Mouse (Mus musculus): ENCODE measurements around the gene Lrrc8a. TPM values are rescaled to one million over a fixed set of nuclear protein-coding genes. Genes with fewer than 3 reads are reported as not detected.

Gene Lrrc8a
- polyA plus RNA-seq, 1 experiment from 2014 or later = 22.8 TPM

DNA sequence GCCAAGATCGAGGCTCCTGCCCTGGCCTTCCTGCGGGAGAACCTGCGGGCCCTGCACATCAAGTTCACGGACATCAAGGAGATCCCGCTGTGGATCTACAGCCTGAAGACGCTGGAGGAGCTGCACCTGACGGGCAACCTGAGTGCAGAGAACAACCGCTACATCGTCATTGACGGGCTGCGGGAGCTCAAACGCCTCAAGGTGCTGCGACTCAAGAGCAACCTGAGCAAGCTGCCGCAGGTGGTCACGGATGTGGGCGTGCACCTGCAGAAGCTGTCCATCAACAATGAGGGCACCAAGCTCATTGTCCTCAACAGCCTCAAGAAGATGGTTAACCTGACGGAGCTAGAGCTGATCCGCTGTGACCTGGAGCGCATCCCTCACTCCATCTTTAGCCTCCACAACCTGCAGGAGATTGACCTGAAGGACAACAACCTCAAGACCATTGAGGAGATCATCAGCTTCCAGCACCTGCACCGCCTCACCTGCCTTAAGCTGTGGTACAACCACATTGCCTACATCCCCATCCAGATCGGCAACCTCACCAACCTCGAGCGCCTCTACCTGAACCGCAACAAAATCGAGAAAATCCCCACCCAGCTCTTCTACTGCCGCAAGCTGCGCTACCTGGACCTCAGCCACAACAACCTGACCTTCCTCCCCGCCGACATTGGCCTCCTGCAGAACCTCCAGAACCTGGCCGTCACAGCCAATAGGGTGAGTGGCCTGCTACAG is 19.3 kb downstream of the Lrrc8a start:
- Histone ChIP-seq H3K4me3 (replicated peaks) (no peak overlapping the region), H3K27me3 (no peaks in the 10 kb centered on the region), H3K9me3 (no peaks in the 10 kb centered on the region), H3K4me1 (peaks cover 2% of the 10 kb centered on the region; the same call in 1 of the 2 replicates), H3K27ac (no peak overlapping the region), H3K9ac (no peak overlapping the region), H3K4me2 (no peak overlapping the region), H3K36me3 (replicated peaks) (peaks cover 93% of the 10 kb centered on the region)
- 97% methylated on average over 30 of the region's 30 CpGs for WGBS
- no peak for ATAC-seq (ENCODE audit: low FRiP score)

DNA sequence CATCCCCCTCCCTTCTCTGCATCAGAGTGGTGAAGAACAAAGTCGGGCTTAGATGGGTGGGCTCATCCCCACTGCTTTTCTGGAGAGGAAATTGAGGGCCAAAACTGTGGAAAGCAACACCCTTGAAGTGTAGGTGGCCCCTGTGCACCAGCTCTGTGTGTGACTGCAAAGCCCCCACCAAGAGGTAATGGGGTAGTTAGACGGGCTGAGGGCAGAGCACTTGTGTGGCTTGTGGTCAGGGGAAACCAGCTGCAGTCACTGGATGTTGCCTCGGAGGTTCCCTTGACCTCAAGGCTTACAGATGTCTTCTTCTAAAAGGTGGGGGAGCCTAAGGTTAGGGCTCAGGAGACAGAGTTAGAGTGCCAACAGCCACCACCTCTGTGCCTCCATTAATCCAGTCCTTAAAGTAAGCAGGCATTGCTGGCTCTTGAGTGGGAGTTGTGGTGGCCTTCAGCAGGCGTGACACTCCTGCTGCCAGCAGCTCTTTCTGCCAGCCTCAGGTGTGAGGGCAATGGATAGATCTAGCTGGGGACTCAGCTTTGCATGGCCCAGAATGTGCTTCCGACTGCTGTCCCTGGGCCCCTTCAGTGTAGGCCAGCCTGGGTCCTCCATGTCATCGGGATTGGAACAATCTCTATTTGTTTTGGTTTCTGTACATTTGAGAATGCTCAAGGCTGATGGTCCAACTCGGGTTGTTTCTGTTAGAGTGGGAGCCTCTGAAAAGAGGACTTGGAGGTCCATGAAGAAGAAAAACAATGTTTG is 20.4 kb downstream of the Lrrc8a start:
- Histone ChIP-seq H3K36me3 (replicated peaks) (peaks cover 93% of the 10 kb centered on the region), H3K27me3 (no peaks in the 10 kb centered on the region), H3K27ac (no peak overlapping the region), H3K9ac (no peak overlapping the region), H3K4me2 (no peak overlapping the region), H3K9me3 (no peaks in the 10 kb centered on the region), H3K4me1 (no peaks in the 10 kb centered on the region), H3K4me3 (replicated peaks) (no peak overlapping the region)
- 91% methylated on average over 7 of the region's 7 CpGs for WGBS
- ATAC-seq (ENCODE audit: low FRiP score) = no peak

DNA sequence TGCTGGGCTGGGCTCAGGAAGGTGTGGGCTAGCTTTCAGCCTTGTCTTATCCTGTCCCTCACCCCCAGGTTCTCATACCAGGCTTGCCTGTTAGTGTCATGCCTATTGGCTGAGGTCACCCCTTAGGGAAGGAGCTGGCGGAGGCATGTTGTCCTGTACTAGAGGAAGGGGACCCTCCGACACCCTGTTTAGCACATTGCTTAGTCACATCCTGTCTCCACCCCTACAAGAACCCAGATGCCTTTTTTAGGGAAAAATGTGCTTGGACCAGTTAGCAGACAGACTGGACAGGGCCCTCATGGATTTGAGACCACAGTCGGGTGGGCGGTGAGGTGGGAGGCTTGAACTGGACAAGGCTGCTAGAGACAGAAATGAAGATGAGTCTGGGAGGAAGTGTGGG is 21.1 kb downstream of the Lrrc8a start:
- Histone ChIP-seq H3K4me2 (no peak overlapping the region), H3K9ac (no peak overlapping the region), H3K36me3 (replicated peaks) (peaks cover 94% of the 10 kb centered on the region), H3K4me1 (peaks cover 4% of the 10 kb centered on the region), H3K4me3 (replicated peaks) (no peak overlapping the region), H3K9me3 (no peaks in the 10 kb centered on the region), H3K27me3 (no peaks in the 10 kb centered on the region), H3K27ac (no peak overlapping the region)
- ATAC-seq (ENCODE audit: low FRiP score) = no peak
- WGBS = 90% methylated on average over 4 of the region's 4 CpGs

DNA sequence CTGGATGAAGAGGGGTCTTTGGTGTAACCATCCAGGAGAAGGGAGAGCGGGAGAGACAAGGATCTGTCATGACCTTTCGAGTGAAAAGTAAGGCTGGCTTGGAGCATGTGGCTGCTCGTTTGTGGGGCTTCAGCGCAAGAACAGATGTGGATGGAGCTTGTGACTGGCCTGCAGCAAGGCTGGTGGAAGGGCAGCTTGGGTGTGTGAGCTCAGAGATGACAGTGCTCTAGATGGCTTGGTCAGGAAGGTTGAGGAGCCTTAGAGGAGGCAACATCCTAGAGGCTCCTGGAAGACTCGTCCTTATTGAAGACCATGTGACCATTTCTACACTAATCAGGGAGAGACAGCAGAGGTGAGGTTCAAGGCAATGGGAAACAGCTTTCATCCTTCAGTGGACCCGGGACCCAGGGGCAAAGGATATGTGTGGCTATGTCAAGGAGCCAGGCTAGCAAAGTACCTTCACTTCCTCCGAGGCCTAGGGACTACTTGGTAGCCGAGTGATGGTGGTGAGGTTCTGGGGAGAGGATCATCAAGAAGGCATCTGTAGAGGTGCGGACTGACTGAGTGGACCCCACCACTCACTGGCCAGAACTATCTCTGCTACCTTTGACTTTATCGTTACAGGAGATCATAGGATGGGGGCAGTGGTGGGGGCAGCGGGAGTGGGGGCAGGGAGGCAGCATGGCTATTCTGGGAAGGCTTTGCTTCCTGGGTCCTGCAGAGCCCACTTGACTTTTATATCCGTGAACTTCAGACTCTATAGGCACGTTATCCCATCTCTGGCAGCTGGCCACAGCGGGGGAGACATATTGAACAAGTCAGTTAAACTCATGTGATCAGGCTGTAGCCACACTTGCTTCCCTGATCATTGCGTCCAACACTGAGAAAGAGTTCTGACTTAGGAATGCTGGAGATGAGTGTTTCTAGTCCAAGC is 21.9 kb downstream of the Lrrc8a start:
- H3K27ac ChIP-seq = no peak overlapping the region
- 93% methylated on average over 15 of the region's 15 CpGs for WGBS
- H3K4me3 ChIP-seq (replicated peaks) = no peak overlapping the region
- H3K9me3 ChIP-seq = no peaks in the 10 kb centered on the region
- ATAC-seq (ENCODE audit: low FRiP score) = no peak
- H3K4me2 ChIP-seq = no peak overlapping the region
- peaks cover 4% of the 10 kb centered on the region for H3K4me1 ChIP-seq
- peaks cover 95% of the 10 kb centered on the region for H3K36me3 ChIP-seq (replicated peaks)
- H3K9ac ChIP-seq = no peak overlapping the region
- no peaks in the 10 kb centered on the region for H3K27me3 ChIP-seq

DNA sequence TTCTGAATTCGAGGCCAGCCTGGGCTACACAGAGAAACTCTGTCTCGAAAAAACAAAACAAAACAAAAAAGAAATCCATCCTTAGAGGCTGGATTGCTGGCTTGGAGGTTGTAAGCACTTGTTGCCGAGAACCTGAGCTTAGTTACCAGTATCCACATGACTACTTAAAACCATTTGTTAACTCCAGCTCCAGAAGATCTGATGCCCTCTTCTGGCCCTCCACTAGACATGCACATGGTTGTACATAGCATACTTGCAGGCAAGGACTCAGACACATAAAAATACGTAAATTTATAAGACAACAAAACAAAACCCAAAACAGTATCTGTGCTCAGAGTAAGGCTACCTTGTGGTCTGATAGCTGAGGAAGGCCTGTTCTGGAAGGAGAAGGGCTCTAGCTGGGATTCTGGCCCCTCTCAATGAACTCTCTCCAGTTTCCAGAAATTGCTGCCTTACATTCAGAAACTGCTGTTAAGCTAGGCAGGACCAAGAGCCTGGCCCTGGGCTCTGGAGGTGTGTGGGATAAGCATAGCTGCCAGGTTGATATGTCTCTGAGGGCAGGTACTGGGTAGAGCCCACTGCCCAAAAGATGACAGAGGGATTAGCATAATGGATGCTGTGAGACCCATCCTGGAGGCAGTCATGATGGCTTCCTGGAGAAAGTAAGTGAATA is 23.7 kb downstream of the Lrrc8a start:
- WGBS = 84% methylated on average over 4 of the region's 4 CpGs
- Histone ChIP-seq H3K27me3 (no peaks in the 10 kb centered on the region), H3K27ac (no peak overlapping the region), H3K9ac (no peak overlapping the region), H3K9me3 (no peaks in the 10 kb centered on the region), H3K4me2 (no peak overlapping the region), H3K4me3 (replicated peaks) (no peak overlapping the region), H3K36me3 (replicated peaks) (peaks cover 88% of the 10 kb centered on the region), H3K4me1 (peaks cover 15% of the 10 kb centered on the region)
- no peak for ATAC-seq (ENCODE audit: low FRiP score)

DNA sequence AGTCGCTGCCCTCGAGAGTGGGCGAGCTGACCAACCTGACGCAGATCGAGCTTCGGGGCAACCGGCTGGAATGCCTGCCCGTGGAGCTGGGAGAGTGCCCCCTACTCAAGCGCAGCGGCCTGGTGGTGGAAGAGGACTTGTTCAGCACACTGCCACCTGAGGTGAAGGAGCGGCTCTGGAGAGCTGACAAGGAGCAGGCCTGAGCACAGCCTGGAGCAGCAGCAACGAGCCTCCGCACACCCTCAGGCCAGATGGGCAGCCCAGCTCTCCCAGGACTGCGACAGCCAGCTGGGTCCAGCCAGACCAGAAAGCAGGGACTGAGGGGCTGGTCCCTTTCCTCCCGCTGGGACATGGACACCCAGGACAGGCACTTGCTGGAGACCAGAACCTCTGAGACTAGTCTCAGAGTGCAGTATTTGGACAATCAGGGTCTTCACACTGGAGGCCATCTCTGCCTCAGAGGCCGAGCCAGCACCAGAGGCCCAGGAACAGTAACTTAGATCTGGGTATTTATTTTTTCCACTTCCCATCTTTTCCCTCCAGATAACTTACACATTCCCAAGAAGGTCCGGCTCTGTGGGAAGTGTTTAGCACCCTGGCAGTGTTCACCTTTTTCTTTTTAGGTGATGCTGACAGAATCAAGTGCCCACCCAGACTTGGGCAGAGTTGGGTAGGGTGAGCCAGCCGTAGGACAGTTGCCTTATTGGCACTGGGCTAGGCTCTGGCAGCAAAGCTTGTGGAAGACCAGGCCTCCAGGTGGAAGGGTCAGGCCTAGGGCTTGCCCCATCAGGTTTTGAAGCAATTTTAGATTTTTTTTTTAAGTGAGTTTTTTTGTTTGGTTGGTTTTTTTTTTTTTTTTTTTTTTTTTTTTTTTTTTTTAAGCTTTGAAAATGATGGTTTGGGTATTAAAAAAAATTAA is 24.7 kb downstream of the Lrrc8a start:
- Histone ChIP-seq H3K36me3 (replicated peaks) (peaks cover 78% of the 10 kb centered on the region), H3K4me2 (no peak overlapping the region), H3K9me3 (no peaks in the 10 kb centered on the region), H3K27ac (0 out of 2 replicates have a peak overlapping the region, but pooled peaks have one; percentile 8), H3K4me1 (peaks cover 24% of the 10 kb centered on the region), H3K4me3 (replicated peaks) (no peak overlapping the region), H3K9ac (no peak overlapping the region), H3K27me3 (no peaks in the 10 kb centered on the region)
- ATAC-seq (ENCODE audit: low FRiP score) = no peak
- 95% methylated on average over 18 of the region's 18 CpGs for WGBS

DNA sequence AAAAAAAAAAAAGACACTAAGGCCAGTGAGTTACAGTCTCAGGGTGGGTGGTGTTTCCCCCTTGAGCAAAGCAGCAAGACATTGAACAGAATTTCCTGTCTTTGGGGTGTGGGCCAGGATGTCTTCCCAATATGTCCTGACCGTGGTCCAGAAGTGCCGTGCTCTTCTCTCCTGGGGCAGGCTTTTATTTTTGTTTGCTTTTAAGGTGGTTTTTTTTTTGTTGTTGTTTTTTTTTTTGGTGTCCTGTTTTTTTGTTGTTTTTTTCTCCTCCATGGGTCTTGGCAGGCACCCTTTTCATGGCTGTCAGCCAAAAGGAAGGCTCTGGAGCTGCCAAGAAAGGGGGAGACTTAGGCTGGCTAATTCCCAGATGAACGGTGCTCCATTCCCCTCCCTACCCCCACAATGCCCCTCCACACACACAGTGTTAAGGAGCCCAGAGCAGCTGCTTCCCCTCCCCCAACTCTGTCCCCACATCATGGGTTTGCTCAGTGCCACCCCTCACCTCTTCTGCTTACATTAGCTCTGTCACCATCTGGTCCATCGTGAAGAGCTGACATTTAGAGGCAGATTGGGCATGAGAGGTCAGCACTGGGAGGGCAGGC is 25.4 kb downstream of the Lrrc8a start:
- WGBS = 73% methylated on average over 4 of the region's 4 CpGs
- H3K27me3 ChIP-seq = no peaks in the 10 kb centered on the region
- H3K36me3 ChIP-seq (replicated peaks) = peaks cover 76% of the 10 kb centered on the region
- H3K27ac ChIP-seq = 0 out of 2 replicates have a peak overlapping the region, but pooled peaks have one; percentile 31
- no peak overlapping the region for H3K9ac ChIP-seq
- peaks cover 24% of the 10 kb centered on the region for H3K4me1 ChIP-seq
- no peak overlapping the region for H3K4me2 ChIP-seq
- H3K4me3 ChIP-seq (replicated peaks) = no peak overlapping the region
- ATAC-seq (ENCODE audit: low FRiP score) = no peak
- no peaks in the 10 kb centered on the region for H3K9me3 ChIP-seq

DNA sequence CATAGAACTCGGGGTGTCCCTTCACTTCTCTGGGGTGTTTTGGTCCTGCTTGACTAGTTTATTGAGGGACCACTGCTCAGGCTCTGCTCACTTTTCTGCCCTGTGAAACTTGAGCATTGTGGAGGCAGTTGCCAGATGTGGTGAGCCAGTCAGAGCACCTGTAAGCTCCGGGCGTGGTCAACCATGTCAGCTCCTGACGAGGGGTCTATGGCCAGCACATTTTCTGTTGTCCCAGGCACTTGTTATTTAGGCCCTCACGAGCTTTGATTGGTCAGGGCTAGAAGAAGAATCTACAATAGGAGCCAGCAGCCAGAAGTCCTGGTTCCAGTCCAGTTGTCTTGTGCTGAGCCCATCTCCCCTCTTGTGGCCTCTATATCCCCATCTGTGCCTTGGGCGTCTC is 26.3 kb downstream of the Lrrc8a start:
- Histone ChIP-seq H3K4me1 (peaks cover 24% of the 10 kb centered on the region), H3K4me3 (replicated peaks) (no peak overlapping the region), H3K36me3 (replicated peaks) (peaks cover 67% of the 10 kb centered on the region), H3K27ac (0 out of 2 replicates have a peak overlapping the region, but pooled peaks have one; percentile 13), H3K27me3 (no peaks in the 10 kb centered on the region), H3K9me3 (no peaks in the 10 kb centered on the region), H3K4me2 (no peak overlapping the region), H3K9ac (no peak overlapping the region)
- 95% methylated on average over 6 of the region's 6 CpGs for WGBS
- no peak for ATAC-seq (ENCODE audit: low FRiP score)

DNA sequence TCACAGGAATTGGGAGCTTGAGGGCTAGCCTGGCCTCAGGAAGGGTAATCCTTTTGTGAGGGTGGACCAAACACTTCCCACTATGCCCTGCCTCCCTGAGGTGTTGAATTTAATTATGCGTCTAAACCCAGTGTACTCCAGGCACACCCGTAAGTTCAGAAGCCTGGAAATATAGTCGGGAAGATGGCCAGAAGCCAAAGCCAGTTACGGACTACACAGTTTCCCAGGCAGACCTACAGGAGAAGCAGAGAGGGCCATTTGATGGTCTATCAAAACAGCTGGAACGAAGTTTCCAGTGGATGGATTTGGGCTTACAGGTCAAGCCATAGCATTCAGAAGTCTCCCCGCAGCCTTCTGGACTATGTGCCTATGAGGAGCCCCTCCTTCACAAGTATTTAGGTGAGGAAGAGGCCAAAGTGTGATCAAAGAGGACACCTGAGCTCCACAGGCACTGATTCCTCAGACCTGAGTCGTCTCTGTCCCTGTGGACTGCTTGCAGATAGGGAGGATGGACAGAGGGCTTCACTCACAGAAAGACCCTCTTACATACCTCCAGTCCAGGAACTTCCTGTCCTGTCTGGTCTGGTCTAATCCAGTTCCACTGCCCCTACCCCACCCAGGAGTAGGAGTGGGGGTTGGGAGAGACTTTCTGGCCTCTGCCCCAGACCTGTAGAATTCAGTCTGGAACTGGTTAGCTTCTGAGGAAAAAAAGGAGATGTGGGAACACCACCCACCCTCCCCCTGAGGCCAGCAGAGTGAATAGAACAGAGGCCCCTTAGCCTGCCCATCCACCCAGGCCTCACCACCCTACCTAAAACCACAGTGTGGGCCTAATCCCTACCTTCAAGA is 27.4 kb downstream of the Lrrc8a start:
- no peaks in the 10 kb centered on the region for H3K9me3 ChIP-seq

DNA sequence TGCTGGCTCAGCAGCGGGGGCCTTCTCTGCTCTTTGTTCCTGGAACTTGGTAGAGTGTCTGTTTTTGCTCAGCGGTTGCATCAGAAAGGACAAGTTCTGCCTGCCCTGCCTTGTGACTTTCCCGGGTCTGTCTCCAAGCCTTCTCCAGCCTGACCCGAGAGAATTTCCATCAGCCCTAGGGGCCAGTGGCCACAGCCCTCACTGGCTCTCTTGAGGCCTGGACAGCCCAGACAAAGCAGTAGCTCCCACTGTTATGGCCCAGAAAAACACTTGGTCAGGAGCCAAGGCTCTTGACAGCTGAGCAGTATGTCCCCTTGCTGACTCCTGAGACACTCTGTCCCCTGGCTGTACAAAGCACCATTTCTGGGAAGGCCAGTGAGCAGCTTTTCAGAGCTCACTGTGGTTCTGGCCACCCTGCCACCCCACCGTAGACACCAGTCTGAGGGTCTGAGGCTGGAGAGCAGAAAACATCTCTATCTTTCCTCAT is 28.3 kb downstream of the Lrrc8a start, which contains the start of gene Phyhd1:
TSS of gene Phyhd1 (plus strand) at position 437 of the 487 bp plus-strand sequence.
- H3K27me3 ChIP-seq = no peaks in the 10 kb centered on the region
- no peaks in the 10 kb centered on the region for H3K9me3 ChIP-seq
- no peak for ATAC-seq (ENCODE audit: low FRiP score)
- H3K4me2 ChIP-seq = no peak within 1 kb of the TSS
- peaks cover 24% of the 10 kb centered on the region for H3K4me1 ChIP-seq
- H3K4me3 ChIP-seq (replicated peaks) = no peak within 1 kb of the TSS
- H3K27ac ChIP-seq = peak within 1 kb of the TSS; percentile 70
- peaks cover 47% of the 10 kb centered on the region for H3K36me3 ChIP-seq (replicated peaks)
- WGBS = 36% methylated on average over 5 of the region's 5 CpGs
- H3K9ac ChIP-seq = no peak within 1 kb of the TSS

More for the DNA sequence above, 27.4 kb downstream of the Lrrc8a start:
- Histone ChIP-seq H3K36me3 (replicated peaks) (peaks cover 56% of the 10 kb centered on the region), H3K9ac (no peak overlapping the region), H3K4me2 (no peak overlapping the region), H3K4me1 (peaks cover 24% of the 10 kb centered on the region), H3K27me3 (no peaks in the 10 kb centered on the region), H3K27ac (peak overlapping the region; percentile 70), H3K4me3 (replicated peaks) (no peak overlapping the region)
- ATAC-seq (ENCODE audit: low FRiP score) = no peak
- 84% methylated on average over 7 of the region's 7 CpGs for WGBS

Data from forebrain, embryonic 12.5 days (tissue).